Mouse (Mus musculus) midbrain, embryonic 13.5 days (tissue): ENCODE measurements at regions not wholly inside any gene's neighbourhood (a gene's known extent, or its start where the extent isn't known, plus 50 kb on each side); places are given as distances from the start of the nearest gene placed in this dataset.

ENCODE experiments used
- ATAC-seq: fragments of 200-750 bp; cut with Nextera tagmentation; 2 replicates; pipeline ENCODE4 v1.8.0; 2017; ENCODE audit warnings: mild to moderate bottlenecking, moderate TSS enrichment, moderate library complexity
- H3K27ac ChIP-seq: fragments of 300-500 bp; sonication (generic); 2 replicates; pipeline ENCODE4 v1.5.1; 2015; ENCODE audit warnings: inconsistent platforms, mild to moderate bottlenecking, moderate library complexity
- H3K27me3 ChIP-seq: fragments of 300-500 bp; sonication (generic); 2 replicates; pipeline ENCODE4 v1.6.1; 2015; ENCODE audit warnings: mild to moderate bottlenecking, inconsistent platforms
- H3K36me3 ChIP-seq: fragments of 300-500 bp; sonication (generic); 2 replicates; pipeline ENCODE4 v1.6.1; 2015; ENCODE audit warnings: mild to moderate bottlenecking, inconsistent platforms
- H3K4me1 ChIP-seq: fragments of 300-500 bp; sonication (generic); replicated peaks from 2 replicates; pipeline ENCODE4 v1.6.1; 2015; ENCODE audit warnings: inconsistent platforms
- H3K4me2 ChIP-seq: fragments of 300-500 bp; sonication (generic); replicated peaks from 2 replicates; pipeline ENCODE4 v1.6.1; 2015; ENCODE audit warnings: moderate library complexity, mild to moderate bottlenecking, inconsistent platforms
- H3K4me3 ChIP-seq: fragments of 300-500 bp; sonication (generic); replicated peaks from 2 replicates; pipeline ENCODE4 v1.5.1; 2015; ENCODE audit warnings: mild to moderate bottlenecking, inconsistent platforms
- H3K9ac ChIP-seq: fragments of 300-500 bp; sonication (generic); replicated peaks from 2 replicates; pipeline ENCODE4 v1.6.1; 2015; ENCODE audit warnings: mild to moderate bottlenecking, inconsistent platforms
- H3K9me3 ChIP-seq: fragments of 300-500 bp; sonication (generic); 2 replicates; pipeline ENCODE4 v1.6.1; 2016; ENCODE audit warnings: mild to moderate bottlenecking, inconsistent platforms
- WGBS: fragments of 180-500 bp; shearing (Covaris S2); methylation state at CpG from one replicate; pipeline ENCODE4 v1.1.7; 2015; 5-methylcytosine and 5-hydroxymethylcytosine counted together

GRCm38 (mm10) chr13:19966566-19966965 lies 123.8 kb upstream of the Elmo1 start:
- no peak overlapping the region for H3K27ac ChIP-seq
- no peaks in the 10 kb centered on the region for H3K9me3 ChIP-seq
- no peak overlapping the region for H3K4me3 ChIP-seq
- no peaks in the 10 kb centered on the region for H3K36me3 ChIP-seq
- ATAC-seq = no peak
- H3K4me1 ChIP-seq = no peaks in the 10 kb centered on the region
- no peak overlapping the region for H3K4me2 ChIP-seq
- H3K27me3 ChIP-seq = no peaks in the 10 kb centered on the region
- H3K9ac ChIP-seq = no peak overlapping the region
- WGBS = 92% methylated on average over 1 of the region's 1 CpGs

GRCm38 (mm10) chr13:19963031-19963430 lies 127.4 kb upstream of the Elmo1 start:
- H3K4me1 ChIP-seq = no peaks in the 10 kb centered on the region
- H3K27me3 ChIP-seq = no peaks in the 10 kb centered on the region
- H3K27ac ChIP-seq = no peak overlapping the region
- H3K4me2 ChIP-seq = no peak overlapping the region
- no peak for ATAC-seq
- WGBS = 53% methylated on average over 3 of the region's 3 CpGs
- H3K9ac ChIP-seq = no peak overlapping the region
- H3K9me3 ChIP-seq = no peaks in the 10 kb centered on the region
- H3K36me3 ChIP-seq = no peaks in the 10 kb centered on the region
- no peak overlapping the region for H3K4me3 ChIP-seq

- ATAC-seq = no peak
- H3K36me3 ChIP-seq = no peaks in the 10 kb centered on the region
Observed at GRCm38 (mm10) chr13:19928761-19929160, 104.7 kb upstream of the Gpr141 start.

GRCm38 (mm10) chr13:19927807-19928206 lies 103.8 kb upstream of the Gpr141 start:
- Histone ChIP-seq H3K27ac (no peak overlapping the region), H3K36me3 (no peaks in the 10 kb centered on the region), H3K4me1 (no peaks in the 10 kb centered on the region), H3K9me3 (no peaks in the 10 kb centered on the region), H3K27me3 (no peaks in the 10 kb centered on the region), H3K9ac (no peak overlapping the region), H3K4me3 (no peak overlapping the region), H3K4me2 (no peak overlapping the region)
- no peak for ATAC-seq
- WGBS = 80% methylated on average over 3 of the region's 3 CpGs

More at GRCm38 (mm10) chr13:19928761-19929160, 104.7 kb upstream of the Gpr141 start:
- 94% methylated on average over 6 of the region's 6 CpGs for WGBS
- H3K4me1 ChIP-seq = no peaks in the 10 kb centered on the region
- H3K27ac ChIP-seq = no peak overlapping the region
- H3K9ac ChIP-seq = no peak overlapping the region
- H3K9me3 ChIP-seq = no peaks in the 10 kb centered on the region
- no peak overlapping the region for H3K4me3 ChIP-seq
- H3K27me3 ChIP-seq = no peaks in the 10 kb centered on the region
- no peak overlapping the region for H3K4me2 ChIP-seq

- no peak overlapping the region for H3K27ac ChIP-seq
- H3K36me3 ChIP-seq = no peaks in the 10 kb centered on the region
- no peak overlapping the region for H3K4me2 ChIP-seq
- 86% methylated on average over 1 of the region's 1 CpGs for WGBS
- H3K9me3 ChIP-seq = no peaks in the 10 kb centered on the region
- H3K4me3 ChIP-seq = no peak overlapping the region
- H3K4me1 ChIP-seq = 0 out of 2 replicates have a peak, but pooled peaks cover 6% of the 10 kb centered on the region
- no peak overlapping the region for H3K9ac ChIP-seq
- H3K27me3 ChIP-seq = no peaks in the 10 kb centered on the region
- peak; percentile 84 for ATAC-seq
Observed at GRCm38 (mm10) chr13:19921084-19921827, 97.2 kb upstream of the Gpr141 start.

GRCm38 (mm10) chr13:19911860-19912584 lies 88.0 kb upstream of the Gpr141 start:
- WGBS = 34% methylated on average over 5 of the region's 5 CpGs
- Histone ChIP-seq H3K9ac (no peak overlapping the region), H3K27me3 (no peaks in the 10 kb centered on the region), H3K27ac (no peak overlapping the region), H3K4me1 (no peaks in the 10 kb centered on the region), H3K4me2 (no peak overlapping the region), H3K36me3 (no peaks in the 10 kb centered on the region), H3K4me3 (no peak overlapping the region), H3K9me3 (no peaks in the 10 kb centered on the region)
- no peak for ATAC-seq

GRCm38 (mm10) chr13:19902786-19903185 lies 78.7 kb upstream of the Gpr141 start:
- no peak for ATAC-seq
- WGBS = 92% methylated on average over 4 of the region's 4 CpGs
- no peak overlapping the region for H3K9ac ChIP-seq
- H3K4me2 ChIP-seq = no peak overlapping the region
- H3K36me3 ChIP-seq = no peaks in the 10 kb centered on the region
- no peaks in the 10 kb centered on the region for H3K4me1 ChIP-seq
- H3K9me3 ChIP-seq = no peaks in the 10 kb centered on the region
- H3K27ac ChIP-seq = no peak overlapping the region
- H3K4me3 ChIP-seq = no peak overlapping the region
- no peaks in the 10 kb centered on the region for H3K27me3 ChIP-seq

- no peak overlapping the region for H3K4me2 ChIP-seq
- no peaks in the 10 kb centered on the region for H3K27me3 ChIP-seq
- H3K27ac ChIP-seq = no peak overlapping the region
- H3K4me3 ChIP-seq = no peak overlapping the region
- WGBS = 87% methylated on average over 1 of the region's 1 CpGs
- no peaks in the 10 kb centered on the region for H3K4me1 ChIP-seq
- no peaks in the 10 kb centered on the region for H3K9me3 ChIP-seq
- ATAC-seq = no peak
- H3K36me3 ChIP-seq = no peaks in the 10 kb centered on the region
- no peak overlapping the region for H3K9ac ChIP-seq
Observed at GRCm38 (mm10) chr13:19897191-19897590, 73.1 kb upstream of the Gpr141 start.

- 69% methylated on average over 11 of the region's 11 CpGs for WGBS
- no peaks in the 10 kb centered on the region for H3K27me3 ChIP-seq
- no peaks in the 10 kb centered on the region for H3K9me3 ChIP-seq
- H3K27ac ChIP-seq = no peak overlapping the region
- no peak overlapping the region for H3K9ac ChIP-seq
- no peak overlapping the region for H3K4me2 ChIP-seq
- no peaks in the 10 kb centered on the region for H3K36me3 ChIP-seq
- H3K4me3 ChIP-seq = no peak overlapping the region
- ATAC-seq = no peak
- 0 out of 2 replicates have a peak, but pooled peaks cover 5% of the 10 kb centered on the region for H3K4me1 ChIP-seq
Observed at GRCm38 (mm10) chr13:19888983-19889773, 65.1 kb upstream of the Gpr141 start.

GRCm38 (mm10) chr13:19883896-19884658 lies 60.0 kb upstream of the Gpr141 start:
- Histone ChIP-seq H3K4me3 (no peak overlapping the region), H3K4me1 (0 out of 2 replicates have a peak, but pooled peaks cover 2% of the 10 kb centered on the region), H3K9ac (no peak overlapping the region), H3K27me3 (no peaks in the 10 kb centered on the region), H3K9me3 (no peaks in the 10 kb centered on the region), H3K36me3 (no peaks in the 10 kb centered on the region), H3K27ac (no peak overlapping the region), H3K4me2 (no peak overlapping the region)
- 82% methylated on average over 7 of the region's 7 CpGs for WGBS
- no peak for ATAC-seq

- no peak for ATAC-seq
- Histone ChIP-seq H3K4me2 (no peak overlapping the region), H3K27me3 (no peaks in the 10 kb centered on the region), H3K4me1 (no peaks in the 10 kb centered on the region), H3K9ac (no peak overlapping the region), H3K36me3 (no peaks in the 10 kb centered on the region), H3K27ac (no peak overlapping the region), H3K4me3 (no peak overlapping the region), H3K9me3 (no peaks in the 10 kb centered on the region)
- 90% methylated on average over 4 of the region's 4 CpGs for WGBS
Observed at GRCm38 (mm10) chr13:19882889-19883288, 58.8 kb upstream of the Gpr141 start.
